Mouse (Mus musculus) lung, adult 18-20 months (tissue): ENCODE results near the gene Greb1.

ENCODE experiments used
- DNase-seq, 2 experiments: peaks; one replicate each; pipeline ENCODE4 v3.0.0; 2022; ENCODE audit warnings: mixed read lengths in 2 of 2

The Greb1 gene

GRCm38 (mm10) chr12:16672246-16672645 lies 128.4 kb downstream of the Greb1 start:
- DNase-seq = no peak

- no peak for DNase-seq
Measured at GRCm38 (mm10) chr12:16669176-16669575, 131.5 kb downstream of the Greb1 start.

GRCm38 (mm10) chr12:16665022-16665421 lies 135.7 kb downstream of the Greb1 start:
- no peak for DNase-seq

- no peak for DNase-seq
Measured at GRCm38 (mm10) chr12:16662955-16663585, 137.6 kb downstream of the Greb1 start.

GRCm38 (mm10) chr12:16661936-16662335 lies 138.8 kb downstream of the Greb1 start:
- DNase-seq = no peak

- DNase-seq = no peak
Measured at GRCm38 (mm10) chr12:16661459-16661858, 139.2 kb downstream of the Greb1 start.

- no peak for DNase-seq
Measured at GRCm38 (mm10) chr12:16656906-16657875, 143.5 kb downstream of the Greb1 start.

GRCm38 (mm10) chr12:16655604-16656003 lies 145.1 kb downstream of the Greb1 start:
- DNase-seq = peak; percentile 36 to 60

- peak; percentile 67 to 68 for DNase-seq
Measured at GRCm38 (mm10) chr12:16653332-16654093, 147.2 kb downstream of the Greb1 start, which contains the start of gene Ntsr2. TSS of gene Ntsr2 (plus strand) at chr12:16653382.

- DNase-seq = no peak
Measured at GRCm38 (mm10) chr12:16649819-16650218, 150.9 kb downstream of the Greb1 start.

- peak; percentile 40 to 71 for DNase-seq
Measured at GRCm38 (mm10) chr12:16648273-16648672, 152.4 kb downstream of the Greb1 start.

- DNase-seq = no peak
Measured at GRCm38 (mm10) chr12:16646780-16647409, 153.8 kb downstream of the Greb1 start.

GRCm38 (mm10) chr12:16644698-16645097 lies 156.0 kb downstream of the Greb1 start:
- peak in 1 of 2 experiments; percentile 24 for DNase-seq

- DNase-seq = peak; percentile 31 to 32
Measured at GRCm38 (mm10) chr12:16643508-16644345, 157.0 kb downstream of the Greb1 start.

GRCm38 (mm10) chr12:16642000-16642399 lies 158.7 kb downstream of the Greb1 start:
- DNase-seq = no peak

GRCm38 (mm10) chr12:16640075-16640474 lies 160.6 kb downstream of the Greb1 start:
- no peak for DNase-seq

GRCm38 (mm10) chr12:16639078-16639771 lies 161.5 kb downstream of the Greb1 start:
- DNase-seq = peak in 1 of 2 experiments; percentile 14

GRCm38 (mm10) chr12:16635816-16636215 lies 164.9 kb downstream of the Greb1 start:
- DNase-seq = peak in 1 of 2 experiments; percentile 21

GRCm38 (mm10) chr12:16634075-16634813 lies 166.4 kb downstream of the Greb1 start:
- peak; percentile 56 to 65 for DNase-seq

- DNase-seq = peak; percentile 17 to 51
Measured at GRCm38 (mm10) chr12:16633235-16633634, 167.5 kb downstream of the Greb1 start.
